Mouse (Mus musculus): ENCODE results near the gene Dera. TPM values are rescaled to one million over a fixed set of nuclear protein-coding genes. Genes with fewer than 3 reads are reported as not detected.

The Dera gene
- polyA plus RNA-seq, 1 experiment from 2014 or later, result 13.7 TPM

- H3K27ac ChIP-seq (ENCODE audit: low read depth, low read length), result no peak overlapping the region
- no peak overlapping the region for H3K4me3 ChIP-seq (ENCODE audit: low read length)
- WGBS, result 86% methylated on average over 4 of the region's 4 CpGs
- H3K36me3 ChIP-seq (ENCODE audit: control insufficient read depth, insufficient read depth, low read length), result peaks cover 21% of the 10 kb centered on the region
- no peak overlapping the region for H3K9ac ChIP-seq (ENCODE audit: low read depth, low read length)
- H3K9me3 ChIP-seq (ENCODE audit: control insufficient read depth, low read length), result no peaks in the 10 kb centered on the region
- no peaks in the 10 kb centered on the region for H3K27me3 ChIP-seq (replicated peaks; ENCODE audit: control insufficient read depth, insufficient read depth, low read length)
- ATAC-seq, result no peak
- H3K4me1 ChIP-seq (ENCODE audit: control insufficient read depth, insufficient read depth, low read depth, low read length), result peaks cover 4% of the 10 kb centered on the region; the same call in 1 of the 2 replicates
- no peak overlapping the region for H3K4me2 ChIP-seq (ENCODE audit: low read length)
These were observed 2.1 kb upstream of the Dera start for GRCm38 (mm10) chr6:137752275-137752655.

- Histone ChIP-seq H3K36me3 (ENCODE audit: control insufficient read depth, insufficient read depth, low read length) (peaks cover 10% of the 10 kb centered on the region), H3K9ac (ENCODE audit: low read depth, low read length) (peak overlapping the region; percentile 77), H3K27me3 (replicated peaks; ENCODE audit: control insufficient read depth, insufficient read depth, low read length) (no peaks in the 10 kb centered on the region), H3K9me3 (ENCODE audit: control insufficient read depth, low read length) (no peaks in the 10 kb centered on the region), H3K27ac (ENCODE audit: low read depth, low read length) (no peak overlapping the region), H3K4me3 (ENCODE audit: low read length) (peak overlapping the region; percentile 67), H3K4me1 (ENCODE audit: control insufficient read depth, insufficient read depth, low read depth, low read length) (peaks cover 4% of the 10 kb centered on the region; the same call in 1 of the 2 replicates), H3K4me2 (ENCODE audit: low read length) (peak overlapping the region; percentile 94)
- WGBS, result 6% methylated on average over 8 of the region's 8 CpGs
- peak; percentile 27; the same call in 1 of the 2 replicates for ATAC-seq
These were observed 499 bp downstream of the Dera start for GRCm38 (mm10) chr6:137754857-137755232.

- Histone ChIP-seq H3K36me3 (ENCODE audit: control insufficient read depth, insufficient read depth, low read length) (peaks cover 5% of the 10 kb centered on the region), H3K4me1 (ENCODE audit: control insufficient read depth, insufficient read depth, low read depth, low read length) (peaks cover 4% of the 10 kb centered on the region; the same call in 1 of the 2 replicates), H3K9me3 (ENCODE audit: control insufficient read depth, low read length) (no peaks in the 10 kb centered on the region), H3K27ac (ENCODE audit: low read depth, low read length) (no peak overlapping the region), H3K4me2 (ENCODE audit: low read length) (no peak overlapping the region), H3K4me3 (ENCODE audit: low read length) (no peak overlapping the region), H3K9ac (ENCODE audit: low read depth, low read length) (no peak overlapping the region), H3K27me3 (replicated peaks; ENCODE audit: control insufficient read depth, insufficient read depth, low read length) (no peaks in the 10 kb centered on the region)
- no peak for ATAC-seq
- WGBS, result 75% methylated on average over 5 of the region's 5 CpGs
These were observed 2.0 kb downstream of the Dera start for GRCm38 (mm10) chr6:137756310-137756709.

GRCm38 (mm10) chr6:137757891-137758290, 3.5 kb downstream of the Dera start:
- Histone ChIP-seq H3K4me2 (ENCODE audit: low read length) (no peak overlapping the region), H3K27ac (ENCODE audit: low read depth, low read length) (no peak overlapping the region), H3K27me3 (replicated peaks; ENCODE audit: control insufficient read depth, insufficient read depth, low read length) (no peaks in the 10 kb centered on the region), H3K36me3 (ENCODE audit: control insufficient read depth, insufficient read depth, low read length) (no peaks in the 10 kb centered on the region), H3K9me3 (ENCODE audit: control insufficient read depth, low read length) (no peaks in the 10 kb centered on the region), H3K4me1 (ENCODE audit: control insufficient read depth, insufficient read depth, low read depth, low read length) (peaks cover 4% of the 10 kb centered on the region; the same call in 1 of the 2 replicates), H3K4me3 (ENCODE audit: low read length) (no peak overlapping the region), H3K9ac (ENCODE audit: low read depth, low read length) (no peak overlapping the region)
- WGBS, result 88% methylated on average over 1 of the region's 1 CpGs
- no peak for ATAC-seq

GRCm38 (mm10) chr6:137759681-137760080, 5.3 kb downstream of the Dera start:
- Histone ChIP-seq H3K9ac (ENCODE audit: low read depth, low read length) (no peak overlapping the region), H3K36me3 (ENCODE audit: control insufficient read depth, insufficient read depth, low read length) (no peaks in the 10 kb centered on the region), H3K4me1 (ENCODE audit: control insufficient read depth, insufficient read depth, low read depth, low read length) (no peaks in the 10 kb centered on the region), H3K9me3 (ENCODE audit: control insufficient read depth, low read length) (no peaks in the 10 kb centered on the region), H3K27me3 (replicated peaks; ENCODE audit: control insufficient read depth, insufficient read depth, low read length) (no peaks in the 10 kb centered on the region), H3K4me2 (ENCODE audit: low read length) (no peak overlapping the region), H3K27ac (ENCODE audit: low read depth, low read length) (no peak overlapping the region), H3K4me3 (ENCODE audit: low read length) (no peak overlapping the region)
- WGBS, result 50% methylated on average over 8 of the region's 8 CpGs
- ATAC-seq, result no peak

GRCm38 (mm10) chr6:137760966-137761365, 6.6 kb downstream of the Dera start:
- Histone ChIP-seq H3K9ac (ENCODE audit: low read depth, low read length) (no peak overlapping the region), H3K4me3 (ENCODE audit: low read length) (no peak overlapping the region), H3K36me3 (ENCODE audit: control insufficient read depth, insufficient read depth, low read length) (no peaks in the 10 kb centered on the region), H3K27me3 (replicated peaks; ENCODE audit: control insufficient read depth, insufficient read depth, low read length) (no peaks in the 10 kb centered on the region), H3K9me3 (ENCODE audit: control insufficient read depth, low read length) (no peaks in the 10 kb centered on the region), H3K4me2 (ENCODE audit: low read length) (no peak overlapping the region), H3K4me1 (ENCODE audit: control insufficient read depth, insufficient read depth, low read depth, low read length) (no peaks in the 10 kb centered on the region), H3K27ac (ENCODE audit: low read depth, low read length) (no peak overlapping the region)
- 65% methylated on average over 15 of the region's 15 CpGs for WGBS
- ATAC-seq, result 0 out of 2 replicates have a peak, but pooled peaks have one; percentile 31

GRCm38 (mm10) chr6:137764572-137765210, 10.3 kb downstream of the Dera start:
- ATAC-seq, result no peak
- H3K4me2 ChIP-seq (ENCODE audit: low read length), result no peak overlapping the region
- WGBS, result 42% methylated on average over 3 of the region's 3 CpGs

GRCm38 (mm10) chr6:137766177-137766576, 11.8 kb downstream of the Dera start:
- H3K36me3 ChIP-seq (ENCODE audit: control insufficient read depth, insufficient read depth, low read length), result no peaks in the 10 kb centered on the region
- H3K4me1 ChIP-seq (ENCODE audit: control insufficient read depth, insufficient read depth, low read depth, low read length), result no peaks in the 10 kb centered on the region
- H3K27me3 ChIP-seq (replicated peaks; ENCODE audit: control insufficient read depth, insufficient read depth, low read length), result no peaks in the 10 kb centered on the region
- H3K27ac ChIP-seq (ENCODE audit: low read depth, low read length), result no peak overlapping the region
- no peak for ATAC-seq
- no peaks in the 10 kb centered on the region for H3K9me3 ChIP-seq (ENCODE audit: control insufficient read depth, low read length)
- no peak overlapping the region for H3K4me2 ChIP-seq (ENCODE audit: low read length)
- no peak overlapping the region for H3K9ac ChIP-seq (ENCODE audit: low read depth, low read length)
- no peak overlapping the region for H3K4me3 ChIP-seq (ENCODE audit: low read length)

More at GRCm38 (mm10) chr6:137764572-137765210, 10.3 kb downstream of the Dera start:
- Histone ChIP-seq H3K9ac (ENCODE audit: low read depth, low read length) (no peak overlapping the region), H3K9me3 (ENCODE audit: control insufficient read depth, low read length) (no peaks in the 10 kb centered on the region), H3K27me3 (replicated peaks; ENCODE audit: control insufficient read depth, insufficient read depth, low read length) (no peaks in the 10 kb centered on the region), H3K27ac (ENCODE audit: low read depth, low read length) (no peak overlapping the region), H3K4me3 (ENCODE audit: low read length) (no peak overlapping the region), H3K36me3 (ENCODE audit: control insufficient read depth, insufficient read depth, low read length) (no peaks in the 10 kb centered on the region), H3K4me1 (ENCODE audit: control insufficient read depth, insufficient read depth, low read depth, low read length) (no peaks in the 10 kb centered on the region)

GRCm38 (mm10) chr6:137771621-137772250, 17.4 kb downstream of the Dera start:
- Histone ChIP-seq H3K27ac (ENCODE audit: low read depth, low read length) (no peak overlapping the region), H3K27me3 (replicated peaks; ENCODE audit: control insufficient read depth, insufficient read depth, low read length) (no peaks in the 10 kb centered on the region), H3K4me3 (ENCODE audit: low read length) (no peak overlapping the region), H3K9ac (ENCODE audit: low read depth, low read length) (no peak overlapping the region), H3K9me3 (ENCODE audit: control insufficient read depth, low read length) (no peaks in the 10 kb centered on the region), H3K36me3 (ENCODE audit: control insufficient read depth, insufficient read depth, low read length) (no peaks in the 10 kb centered on the region), H3K4me1 (ENCODE audit: control insufficient read depth, insufficient read depth, low read depth, low read length) (no peaks in the 10 kb centered on the region), H3K4me2 (ENCODE audit: low read length) (no peak overlapping the region)
- whole genome bisulfite sequencing, result 75% methylated on average over 3 of the region's 3 CpGs
- no peak for ATAC-seq

All from hindbrain, embryonic 16.5 days (tissue).